Mouse (Mus musculus): ENCODE measurements around the gene Chdh.
A peak's percentile ranks its signal among the peaks of the same experiment; 100 is the strongest.

The Chdh gene

DNA sequence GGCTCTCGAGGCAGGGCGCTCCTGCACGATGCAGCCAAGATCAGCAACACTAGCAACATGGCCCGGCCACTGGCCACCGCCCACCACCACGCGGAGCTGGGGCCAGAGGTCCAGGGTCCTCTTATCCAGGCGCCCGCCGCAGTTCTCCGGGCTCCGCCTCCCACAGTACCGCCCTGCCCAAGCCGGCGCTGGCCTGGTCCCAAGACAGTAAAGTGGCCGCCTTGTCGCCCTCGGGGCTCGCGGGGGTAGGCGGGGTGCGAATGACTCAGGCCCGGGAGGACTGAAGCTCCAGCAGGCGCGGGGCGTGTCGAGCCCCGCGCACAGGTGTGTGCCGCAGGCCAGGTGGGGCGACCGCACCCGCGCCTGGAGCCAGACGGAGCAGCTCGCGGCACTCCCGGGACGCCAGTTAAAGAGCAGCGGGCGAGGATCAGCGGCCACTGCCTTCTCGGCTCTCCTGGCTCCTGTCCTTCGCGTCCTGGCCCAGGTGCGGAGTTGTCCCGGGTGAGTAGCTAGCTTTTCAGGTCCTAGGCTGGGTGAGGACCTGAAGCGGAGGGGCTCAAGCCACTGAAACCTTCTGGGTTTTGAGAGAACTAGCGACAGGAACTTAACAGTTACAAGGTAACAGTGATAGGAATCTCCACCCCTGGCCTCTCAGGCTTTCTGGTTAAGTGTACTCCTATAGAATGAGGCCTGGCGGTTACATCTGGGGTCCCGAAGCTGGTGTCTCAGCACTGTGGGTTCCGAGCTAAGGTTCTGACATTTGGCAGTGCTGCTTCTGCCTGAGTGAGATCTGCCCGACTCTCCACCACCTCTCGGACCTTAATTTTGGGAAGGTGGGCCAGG is at the start of gene Chdh, which contains the start of gene Il17rb:
Gene Chdh, plus strand, starts transcription at position 291 of the 843 bp plus-strand sequence.
Gene Il17rb, minus strand, starts transcription at position 164 of the 843 bp plus-strand sequence.
- DNase-seq (ENCODE audit: extremely low read depth, low read depth), result no peak

DNA sequence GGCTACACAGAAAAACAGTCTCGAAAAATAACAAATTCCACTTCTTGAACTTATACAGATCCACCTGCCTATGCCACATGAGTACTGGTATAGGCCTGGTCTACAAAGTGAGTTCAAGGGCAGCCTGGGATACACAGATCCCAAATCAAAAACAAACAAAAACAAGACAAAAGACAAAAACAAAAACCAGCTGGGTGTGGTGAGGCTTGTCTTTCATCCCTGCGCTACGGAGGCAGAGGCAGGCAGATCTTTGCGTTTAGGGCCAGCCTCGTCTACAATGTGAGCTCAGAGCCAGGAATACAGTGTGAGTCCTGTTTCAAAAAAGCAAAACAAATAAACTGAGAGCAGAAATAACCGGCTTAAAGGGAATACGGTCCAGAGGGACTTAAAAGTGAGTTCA is 41.2 kb upstream of the Chdh start:
- no peak for DNase-seq (ENCODE audit: extremely low read depth, low read depth)

DNA sequence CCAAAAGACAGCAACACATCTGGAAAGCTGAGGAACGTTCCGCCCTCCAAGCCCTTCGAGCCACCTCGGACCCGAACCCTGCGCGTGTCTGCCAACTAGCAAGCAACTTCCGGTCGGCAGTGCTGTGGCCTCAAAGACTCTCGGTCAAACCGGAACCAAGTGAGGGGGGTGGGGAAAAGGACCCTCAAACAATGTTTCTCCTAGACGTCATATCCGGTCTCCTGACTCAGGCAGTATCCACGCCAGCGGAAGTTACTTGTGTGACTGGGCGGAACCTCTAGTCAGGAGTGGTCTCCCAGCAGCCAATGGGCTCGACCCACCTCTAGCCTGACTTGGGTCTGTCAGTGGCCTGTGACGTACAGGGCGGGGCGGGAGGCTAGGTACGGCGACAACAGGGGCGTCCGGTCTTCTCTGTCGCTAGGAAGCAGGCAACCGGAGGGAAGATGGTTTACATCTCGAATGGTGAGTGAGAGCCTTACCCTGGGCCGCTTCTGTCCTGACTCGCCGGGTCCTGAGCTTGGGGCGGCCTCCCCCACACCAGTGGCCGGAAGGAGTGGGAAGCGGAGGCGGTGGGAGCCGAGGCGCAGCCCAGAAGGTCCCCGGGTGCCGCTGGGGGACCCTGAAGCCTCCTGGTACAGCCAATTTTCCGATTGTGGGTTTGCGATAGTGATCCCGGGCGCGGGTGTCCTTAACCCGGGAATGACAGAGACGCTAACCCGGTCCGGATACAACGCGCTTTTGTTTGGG is 40.6 kb upstream of the Chdh start, which contains the start of gene Selenok:
Gene Selenok, plus strand, starts transcription at position 234 of the 747 bp plus-strand sequence.
- peak; percentile 97 for DNase-seq (ENCODE audit: extremely low read depth, low read depth)

DNA sequence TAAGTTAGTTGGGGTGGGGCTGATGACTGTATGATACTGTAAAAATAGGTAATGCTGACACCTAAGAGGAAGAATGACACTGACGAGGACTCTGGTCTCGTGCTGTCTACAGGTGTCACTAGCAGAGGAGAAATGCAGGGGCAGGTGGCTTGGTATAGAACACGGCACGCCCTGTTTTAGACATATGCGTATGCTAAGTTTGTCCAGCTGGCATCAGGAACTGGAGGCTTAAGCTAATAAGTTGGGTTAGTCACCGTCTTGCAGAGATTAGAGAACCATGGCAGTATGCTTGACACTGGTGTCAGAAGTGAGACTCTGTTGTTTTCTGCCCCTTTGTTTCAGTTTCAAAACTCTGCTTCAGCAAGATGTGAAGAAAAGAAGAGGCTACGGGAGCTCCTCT is 37.4 kb upstream of the Chdh start:
- DNase-seq (ENCODE audit: extremely low read depth, low read depth), result no peak

DNA sequence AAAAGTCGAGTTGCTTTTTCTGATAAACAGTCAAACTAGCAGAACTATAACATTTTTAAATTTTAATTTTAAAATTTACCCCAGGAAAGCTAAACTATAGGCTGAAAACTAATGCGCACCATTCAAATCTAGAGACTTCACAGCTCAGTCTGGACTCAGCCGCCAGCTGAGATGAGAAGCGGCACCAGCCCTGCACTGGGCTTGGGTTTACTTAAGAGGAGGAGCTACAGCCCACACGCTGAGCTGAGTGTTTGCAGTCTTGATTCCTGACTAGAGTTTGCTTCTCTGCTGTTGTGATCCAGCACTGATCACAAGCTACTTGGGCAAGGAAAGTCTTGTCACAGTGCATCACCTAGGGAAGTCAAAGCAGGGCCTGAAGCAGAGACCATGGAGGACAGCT is 36.8 kb upstream of the Chdh start:
- no peak for DNase-seq (ENCODE audit: extremely low read depth, low read depth)

DNA sequence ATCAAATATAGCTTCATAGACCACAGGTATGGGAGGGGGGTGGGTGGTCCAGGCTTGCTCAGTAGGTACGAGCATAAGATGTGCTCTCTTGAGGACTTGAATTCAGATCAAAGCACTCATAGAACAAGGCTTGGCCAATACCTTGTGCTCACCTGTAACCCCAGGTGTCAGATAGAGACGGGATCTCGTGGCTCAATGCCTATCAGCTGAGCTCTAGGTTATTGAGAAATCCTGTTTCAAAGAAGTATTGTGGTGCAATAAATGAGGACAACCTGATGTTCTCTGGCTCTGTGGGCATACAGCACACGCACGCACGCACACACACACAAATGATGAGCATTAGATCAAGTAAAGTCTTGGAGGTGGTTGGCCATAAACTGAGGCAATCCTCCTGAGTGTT is 31.9 kb upstream of the Chdh start:
- DNase-seq (ENCODE audit: extremely low read depth, low read depth), result no peak

DNA sequence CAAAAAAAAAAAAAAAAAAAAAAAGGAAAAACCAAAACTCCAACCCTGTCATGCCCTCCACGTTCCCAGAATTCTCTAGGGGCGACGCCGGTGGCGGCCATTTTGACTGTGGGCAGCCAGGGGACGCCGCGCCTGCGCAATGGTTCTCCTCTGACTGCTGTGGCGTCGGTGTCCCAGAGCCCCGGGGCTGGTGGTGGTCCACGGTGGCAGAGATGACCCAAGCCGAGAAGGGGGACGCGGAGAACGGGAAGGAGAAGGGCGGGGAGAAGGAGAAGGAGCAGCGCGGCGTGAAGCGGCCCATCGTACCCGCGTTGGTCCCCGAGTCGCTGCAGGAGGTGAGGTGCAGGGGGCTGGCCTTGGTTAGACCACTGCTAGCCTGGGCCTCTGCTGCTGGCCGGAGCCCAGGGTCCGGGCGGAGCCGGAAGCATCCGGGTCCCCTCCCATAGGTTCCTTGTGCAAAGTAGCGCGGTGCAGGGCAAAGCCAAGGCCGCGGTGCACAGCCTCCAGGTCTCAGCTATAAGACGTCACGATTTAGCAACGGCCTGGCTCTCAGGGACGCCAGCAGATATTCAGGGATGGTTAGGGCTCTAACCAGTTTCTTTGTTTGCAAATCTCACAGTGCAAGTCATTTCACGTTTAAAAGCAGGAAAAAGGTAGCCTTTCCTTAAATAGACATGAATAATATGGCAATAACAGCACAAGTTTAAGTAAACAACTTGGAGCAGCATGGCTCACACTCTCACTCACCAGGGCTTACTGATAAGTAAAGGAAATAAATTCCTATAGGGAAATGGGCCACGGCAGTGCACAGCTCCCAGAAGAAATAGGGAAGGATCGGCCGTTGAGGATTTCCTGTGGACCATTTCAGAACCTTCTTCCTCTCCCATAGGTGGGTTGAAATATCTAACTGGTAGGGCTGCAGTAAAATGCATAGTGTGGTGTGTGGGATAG is 30.3 kb upstream of the Chdh start, which contains the start of gene Actr8:
Gene Actr8, plus strand, starts transcription at position 84 of the 951 bp plus-strand sequence.
- peak; percentile 82 for DNase-seq (ENCODE audit: extremely low read depth, low read depth)

DNA sequence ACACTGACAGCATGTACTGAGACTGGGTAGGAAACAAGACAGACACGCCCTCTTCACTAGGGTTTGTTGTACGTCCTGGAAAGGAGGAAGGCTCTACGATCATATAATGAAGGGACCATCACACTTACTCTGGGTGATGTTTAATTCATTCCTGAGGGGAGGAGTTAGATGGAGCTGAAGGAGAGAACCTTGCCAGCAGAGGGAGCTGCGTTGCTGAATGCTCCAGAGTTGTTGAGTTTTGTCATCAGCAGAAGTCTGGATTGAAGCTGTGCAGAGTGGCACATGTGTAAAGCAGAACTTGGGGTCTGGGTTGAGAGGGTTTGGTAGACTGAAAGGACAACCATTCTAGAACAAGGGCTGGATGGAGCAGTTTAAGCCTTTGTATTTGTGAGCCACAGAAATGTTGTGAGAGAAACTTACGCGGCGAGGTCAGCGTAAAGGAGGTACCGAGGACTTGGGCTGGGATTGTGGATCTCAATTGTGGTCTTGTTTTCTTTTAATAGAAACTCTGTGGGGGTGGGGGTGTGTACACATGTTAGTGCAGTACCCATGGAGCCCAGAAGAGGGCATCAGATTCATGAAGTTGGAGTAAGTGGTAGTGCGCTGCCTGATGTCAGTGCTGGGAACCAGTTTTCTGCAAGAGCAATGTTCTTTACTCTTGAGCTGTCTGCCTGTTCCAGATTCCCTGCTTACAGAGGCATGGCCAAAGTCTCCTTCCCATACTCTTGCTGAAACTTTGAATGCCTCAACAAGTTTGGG is 28.2 kb upstream of the Chdh start:
- DNase-seq (ENCODE audit: extremely low read depth, low read depth), result peak; percentile 41

DNA sequence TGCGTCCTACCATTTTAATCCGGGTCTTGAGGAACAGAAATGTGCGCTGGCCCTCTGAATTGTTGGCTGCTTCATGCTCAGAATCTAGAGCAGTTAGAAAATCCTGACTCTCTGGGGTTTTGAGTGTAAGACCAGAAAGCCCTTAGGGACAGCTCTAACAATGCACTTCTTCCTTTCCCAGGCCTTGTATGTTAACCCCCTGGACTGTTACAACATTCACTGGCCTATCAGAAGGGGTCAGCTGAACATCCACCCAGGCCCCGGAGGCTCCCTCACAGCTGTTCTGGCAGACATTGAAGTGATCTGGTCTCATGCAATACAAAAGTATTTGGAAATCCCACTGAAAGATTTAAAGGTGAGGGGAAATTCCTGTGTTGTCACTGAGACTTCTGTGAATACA is 22.7 kb upstream of the Chdh start:
- no peak for DNase-seq (ENCODE audit: extremely low read depth, low read depth)

DNA sequence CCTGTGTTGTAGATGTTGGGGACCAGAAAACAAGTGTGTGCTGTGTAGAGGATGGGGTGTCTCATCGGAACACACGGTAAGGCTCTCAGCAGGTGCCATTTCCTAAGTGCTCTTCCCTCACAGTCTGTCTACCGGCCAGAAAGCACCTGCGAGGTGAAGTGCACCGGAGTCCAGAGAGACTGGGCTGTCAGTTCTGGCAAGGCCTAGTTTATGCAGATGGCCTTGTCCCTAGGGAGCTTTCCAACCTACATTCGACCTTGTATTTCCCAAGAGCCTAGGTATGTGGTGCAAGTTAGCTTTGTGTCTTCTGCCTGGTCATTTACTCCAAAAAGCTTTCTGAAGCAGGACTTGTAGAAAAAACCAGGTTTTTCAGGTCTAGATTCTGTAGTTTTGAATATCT is 21.5 kb upstream of the Chdh start:
- no peak for DNase-seq (ENCODE audit: extremely low read depth, low read depth)

DNA sequence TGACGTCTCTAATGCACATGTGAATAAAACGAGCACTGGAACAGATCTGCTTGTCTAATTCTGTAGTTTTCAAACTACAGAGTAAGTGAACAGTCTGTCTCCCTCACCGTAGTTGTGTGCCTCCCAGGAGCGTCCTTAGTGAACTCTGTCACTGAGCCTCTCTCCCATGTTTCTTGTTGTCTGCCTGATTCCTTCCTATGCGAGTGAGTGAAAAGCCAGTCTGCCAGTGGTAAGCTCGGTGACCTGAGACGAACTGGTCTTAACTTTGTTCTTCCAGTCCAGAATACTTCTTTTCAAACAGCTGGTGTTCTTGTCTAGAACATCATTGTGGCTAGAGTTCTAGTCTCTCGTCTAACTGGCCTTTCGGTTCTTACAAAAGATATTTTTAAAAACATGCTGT is 21.1 kb upstream of the Chdh start:
- no peak for DNase-seq (ENCODE audit: extremely low read depth, low read depth)

DNA sequence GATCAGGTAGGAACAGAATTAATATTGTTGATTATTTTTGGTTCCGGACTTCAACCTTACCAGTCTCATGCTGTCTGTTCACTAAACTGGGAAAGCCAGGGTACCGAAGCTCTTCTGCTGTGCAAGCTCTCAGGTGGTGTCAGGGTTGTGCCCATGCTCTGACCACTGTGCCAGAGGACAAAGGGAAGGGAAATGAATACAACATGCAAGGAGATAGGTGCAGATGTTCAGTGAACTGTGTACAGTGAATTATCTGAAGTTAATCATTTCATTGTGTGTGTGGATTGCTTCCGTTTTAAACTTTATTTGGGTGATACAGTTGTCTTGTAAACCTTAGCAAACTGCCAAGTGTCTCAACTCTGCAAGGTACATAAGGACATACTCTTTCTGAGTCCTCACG is 20.5 kb upstream of the Chdh start:
- no peak for DNase-seq (ENCODE audit: extremely low read depth, low read depth)

DNA sequence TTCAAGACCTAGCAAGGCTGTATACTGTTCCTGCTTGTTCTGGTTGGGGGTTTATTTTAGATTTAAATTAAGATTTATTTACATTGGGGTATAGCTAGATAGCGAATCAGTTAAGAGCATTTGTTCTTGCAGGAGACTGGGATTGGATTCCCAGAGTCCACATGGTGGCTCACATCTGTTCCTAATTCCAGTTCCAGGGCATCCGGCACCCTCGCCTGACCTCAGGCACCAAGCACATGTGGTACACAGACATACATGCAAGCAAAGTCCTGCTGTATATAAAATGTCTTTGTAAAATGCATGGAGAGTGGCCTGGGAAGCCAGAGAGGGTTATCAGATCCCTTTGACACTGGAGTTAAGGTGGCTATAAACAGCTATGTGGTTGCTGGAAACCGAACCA is 13.8 kb upstream of the Chdh start:
- no peak for DNase-seq (ENCODE audit: extremely low read depth, low read depth)

DNA sequence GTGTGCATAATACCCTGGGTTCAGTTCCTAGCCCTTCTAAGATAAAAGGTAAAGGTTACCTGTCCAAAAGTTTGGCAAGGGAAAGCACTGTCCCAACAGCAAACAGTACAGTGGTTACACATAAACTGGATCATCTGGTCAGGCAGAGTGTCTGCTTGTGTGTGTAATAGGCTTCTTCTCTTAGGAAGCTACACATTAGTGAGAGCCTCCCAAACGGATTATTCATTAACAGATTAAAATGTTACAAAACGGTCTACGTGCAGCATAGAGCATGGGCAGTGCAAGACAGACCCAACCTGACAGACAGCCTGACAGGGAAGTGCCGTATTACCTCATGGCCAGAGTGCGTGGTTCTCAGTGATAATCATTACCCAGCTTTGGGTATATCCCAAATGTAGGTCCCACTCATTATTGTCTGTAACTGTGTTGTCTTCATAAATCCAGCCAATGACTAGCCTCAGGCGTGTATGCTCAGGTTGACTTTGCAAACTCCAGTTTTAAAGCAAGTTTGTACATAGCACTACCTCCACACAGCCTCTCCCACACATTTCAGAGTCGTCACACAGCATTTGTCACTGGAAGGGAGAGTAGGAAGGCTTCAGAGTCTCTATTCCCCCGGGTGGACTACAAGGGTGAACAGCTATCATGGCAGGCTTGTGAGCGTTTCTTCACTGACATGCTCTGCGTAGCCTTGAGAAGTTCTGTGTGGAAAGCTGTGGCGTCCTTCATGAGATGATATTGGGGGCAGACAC is 12.6 kb upstream of the Chdh start:
- no peak for DNase-seq (ENCODE audit: extremely low read depth, low read depth)

DNA sequence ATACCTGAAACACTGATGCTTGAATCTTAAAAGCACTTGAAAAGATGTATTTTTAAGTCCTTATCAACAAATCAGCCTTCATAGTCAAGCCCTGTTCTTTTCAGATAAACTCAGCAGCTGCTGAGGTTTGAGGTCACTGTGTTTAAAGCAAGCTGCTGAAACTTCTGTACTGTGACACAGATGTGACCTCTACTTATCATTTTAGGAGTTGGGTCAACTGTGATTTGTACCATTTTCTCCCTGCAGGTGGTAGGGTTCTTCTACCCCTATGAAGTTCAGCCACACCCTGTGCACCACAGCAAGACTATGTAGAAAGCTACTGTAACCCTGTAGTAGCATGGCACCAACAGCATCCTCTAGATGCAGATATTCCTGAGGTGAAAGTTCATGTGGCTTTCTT is 11.5 kb upstream of the Chdh start:
- DNase-seq (ENCODE audit: extremely low read depth, low read depth), result no peak

DNA sequence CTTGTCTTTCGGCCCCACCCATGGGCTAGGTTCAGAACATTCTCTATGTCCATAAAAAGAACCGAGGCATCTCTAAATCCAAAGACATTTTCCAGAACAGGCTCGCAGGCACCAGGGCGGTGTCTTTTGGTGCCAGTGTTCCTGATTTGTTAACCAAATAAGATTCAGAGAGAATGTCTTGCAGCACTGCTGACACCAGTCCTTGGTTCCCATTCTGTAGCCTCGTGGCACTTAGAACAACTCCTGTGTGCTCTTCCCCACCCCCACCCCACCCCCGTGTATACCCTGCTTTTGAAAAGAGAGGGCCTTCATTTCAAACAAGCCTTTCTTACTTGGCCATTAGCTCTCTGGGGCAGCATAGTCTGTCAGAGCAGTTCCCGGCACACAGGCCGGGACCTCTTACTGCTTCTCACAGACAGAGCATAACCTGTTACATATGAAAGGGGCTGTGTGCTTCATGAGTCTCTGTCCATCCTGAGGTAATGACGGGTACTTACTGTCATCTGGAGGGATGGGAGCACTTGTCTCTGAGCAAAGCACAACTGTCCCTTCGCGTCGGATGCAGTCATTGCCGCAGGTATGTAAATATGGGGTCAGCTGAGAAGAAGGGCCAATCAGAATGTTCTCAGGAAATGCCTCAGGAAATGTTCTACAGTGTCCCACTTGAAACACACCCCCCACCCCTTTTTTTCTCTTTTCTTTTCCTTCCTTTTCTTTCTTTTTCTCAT is 9.9 kb upstream of the Chdh start:
- no peak for DNase-seq (ENCODE audit: extremely low read depth, low read depth)

DNA sequence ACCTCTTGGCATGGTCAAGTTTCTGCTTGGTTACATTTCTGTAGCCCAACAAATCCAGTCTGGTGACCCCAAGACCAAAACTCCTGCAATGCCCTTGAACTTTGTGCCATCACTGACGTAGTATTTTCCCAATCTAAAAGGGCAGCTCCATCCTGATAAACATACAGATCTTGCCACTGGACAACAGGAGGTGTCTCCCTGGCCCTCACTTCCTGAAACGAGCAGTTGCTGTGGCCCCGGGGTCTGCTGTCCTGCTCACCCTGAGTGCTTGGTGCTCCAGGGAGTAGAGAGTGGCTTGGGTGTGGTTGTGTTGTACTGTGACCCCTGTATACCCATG is 9.4 kb upstream of the Chdh start:
- no peak for DNase-seq (ENCODE audit: extremely low read depth, low read depth)

DNA sequence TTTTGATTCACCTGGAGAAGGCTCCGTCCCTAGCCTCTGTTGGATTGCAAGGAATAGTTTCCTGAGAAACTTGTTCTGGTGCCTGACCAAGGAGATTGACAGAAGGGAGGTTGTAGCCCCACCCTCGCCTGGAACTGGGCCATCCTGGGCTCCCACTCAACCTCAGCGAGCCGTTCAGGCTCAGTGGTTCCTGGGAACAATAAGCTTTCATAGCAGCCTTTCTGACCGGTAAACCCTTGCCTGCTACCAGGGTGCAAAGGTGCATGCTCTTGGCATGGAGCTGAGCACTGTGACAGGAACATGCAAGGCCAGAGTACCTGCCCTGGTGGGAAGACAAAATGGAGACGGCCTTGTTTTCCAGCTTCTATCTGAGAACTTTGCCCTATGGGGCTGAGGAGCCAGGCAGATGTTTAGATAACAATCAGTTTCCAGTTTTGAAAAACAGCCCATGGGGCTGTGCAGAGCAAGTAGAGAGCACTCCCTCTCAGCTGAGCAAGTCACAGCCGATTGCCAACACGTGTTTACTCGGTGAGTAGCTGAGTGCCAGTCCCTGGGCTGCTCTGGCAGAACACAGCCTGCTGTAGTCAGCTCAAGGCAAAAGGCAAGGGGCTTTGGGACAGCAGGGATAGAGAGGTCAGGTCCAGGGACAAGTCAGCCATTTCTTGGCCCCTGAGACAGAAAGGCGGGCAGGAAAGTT is 1.2 kb downstream of the Chdh start:
- DNase-seq (ENCODE audit: extremely low read depth, low read depth), result no peak
